Mouse (Mus musculus): ENCODE data around the gene Flad1. TPM values are rescaled to one million over a fixed set of nuclear protein-coding genes. Genes with fewer than 3 reads are reported as not detected.

The Flad1 gene
- polyA plus RNA-seq, 1 experiment = 58.3 TPM

- no peak overlapping the region for H3K27ac ChIP-seq (ENCODE audit: control insufficient read depth, insufficient read depth, low read length)
- no peaks in the 10 kb centered on the region for H3K4me1 ChIP-seq (replicated peaks; ENCODE audit: control insufficient read depth, insufficient read depth, low read length)
These were observed 55.6 kb downstream of the Flad1 start for GRCm38 (mm10) chr3:89356029-89356428.

DNA sequence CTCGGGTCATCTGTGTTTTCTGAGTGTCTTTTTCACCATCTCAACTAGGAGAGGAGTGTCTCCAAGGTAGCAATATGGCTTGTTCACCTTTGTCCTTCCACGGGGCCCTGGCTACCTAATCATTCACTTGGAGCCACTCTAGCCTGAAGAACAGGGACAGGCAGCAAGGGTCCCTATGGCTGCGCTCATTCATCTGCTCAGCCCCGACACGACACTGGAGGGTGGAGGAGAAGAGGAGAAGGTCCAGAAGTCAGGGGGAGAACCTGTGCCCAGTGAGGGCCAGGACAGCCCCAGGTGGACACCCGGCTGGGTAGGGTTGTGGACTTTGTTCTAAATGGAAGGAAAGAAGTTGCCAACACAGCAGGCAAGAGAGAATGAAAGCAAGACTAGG lies 56.2 kb downstream of the Flad1 start:
- no peak for DNase-seq
- Histone ChIP-seq H3K27me3 (ENCODE audit: control insufficient read depth, insufficient read depth, low read length) (no peaks in the 10 kb centered on the region; the same call in 1 of the 2 replicates), H3K4me3 (ENCODE audit: control insufficient read depth, insufficient read depth, low read length) (no peak overlapping the region), H3K27ac (ENCODE audit: control insufficient read depth, insufficient read depth, low read length) (no peak overlapping the region), H3K36me3 (ENCODE audit: control insufficient read depth, insufficient read depth, low read length) (no peaks in the 10 kb centered on the region), H3K4me1 (replicated peaks; ENCODE audit: control insufficient read depth, insufficient read depth, low read length) (peaks cover 3% of the 10 kb centered on the region)
- TF ChIP-seq POLR2A (IDR thresholded peaks at IDR 0.05; ENCODE audit: control insufficient read depth, extremely low read depth, insufficient read depth, low read length, poor library complexity) (no peak), CTCF (IDR thresholded peaks at IDR 0.05; ENCODE audit: borderline replicate concordance, control insufficient read depth, extremely low read depth, insufficient read depth, low read length, poor library complexity) (no peak)
- WGBS = 85% methylated on average over 6 of the region's 6 CpGs

More at GRCm38 (mm10) chr3:89356029-89356428, 55.6 kb downstream of the Flad1 start:
- TF ChIP-seq POLR2A (IDR thresholded peaks at IDR 0.05; ENCODE audit: control insufficient read depth, extremely low read depth, insufficient read depth, low read length, poor library complexity) = no peak
- no peak for TF ChIP-seq CTCF (IDR thresholded peaks at IDR 0.05; ENCODE audit: borderline replicate concordance, control insufficient read depth, extremely low read depth, insufficient read depth, low read length, poor library complexity)
- no peaks in the 10 kb centered on the region; the same call in 1 of the 2 replicates for H3K27me3 ChIP-seq (ENCODE audit: control insufficient read depth, insufficient read depth, low read length)
- no peak for DNase-seq
- 74% methylated on average over 9 of the region's 9 CpGs for WGBS
- no peak overlapping the region for H3K4me3 ChIP-seq (ENCODE audit: control insufficient read depth, insufficient read depth, low read length)
- no peaks in the 10 kb centered on the region for H3K36me3 ChIP-seq (ENCODE audit: control insufficient read depth, insufficient read depth, low read length)

- DNase-seq = peak; percentile 85
- Histone ChIP-seq H3K27me3 (ENCODE audit: control insufficient read depth, insufficient read depth, low read length) (no peaks in the 10 kb centered on the region; the same call in 1 of the 2 replicates), H3K4me3 (ENCODE audit: control insufficient read depth, insufficient read depth, low read length) (no peak overlapping the region), H3K27ac (ENCODE audit: control insufficient read depth, insufficient read depth, low read length) (no peak overlapping the region), H3K4me1 (replicated peaks; ENCODE audit: control insufficient read depth, insufficient read depth, low read length) (peaks cover 7% of the 10 kb centered on the region), H3K36me3 (ENCODE audit: control insufficient read depth, insufficient read depth, low read length) (no peaks in the 10 kb centered on the region)
- TF ChIP-seq POLR2A (IDR thresholded peaks at IDR 0.05; ENCODE audit: control insufficient read depth, extremely low read depth, insufficient read depth, low read length, poor library complexity) (no peak), CTCF (IDR thresholded peaks at IDR 0.05; ENCODE audit: borderline replicate concordance, control insufficient read depth, extremely low read depth, insufficient read depth, low read length, poor library complexity) (peak; percentile 37; the same call in 1 of the 2 replicates)
- 18% methylated on average over 5 of the region's 5 CpGs for whole genome bisulfite sequencing
These were observed 56.7 kb downstream of the Flad1 start for GRCm38 (mm10) chr3:89354816-89355511.

- Histone ChIP-seq H3K4me1 (replicated peaks; ENCODE audit: control insufficient read depth, insufficient read depth, low read length) (peaks cover 17% of the 10 kb centered on the region), H3K27me3 (ENCODE audit: control insufficient read depth, insufficient read depth, low read length) (no peaks in the 10 kb centered on the region; the same call in 1 of the 2 replicates), H3K36me3 (ENCODE audit: control insufficient read depth, insufficient read depth, low read length) (no peaks in the 10 kb centered on the region), H3K27ac (ENCODE audit: control insufficient read depth, insufficient read depth, low read length) (no peak overlapping the region), H3K4me3 (ENCODE audit: control insufficient read depth, insufficient read depth, low read length) (no peak overlapping the region)
- TF ChIP-seq CTCF (IDR thresholded peaks at IDR 0.05; ENCODE audit: borderline replicate concordance, control insufficient read depth, extremely low read depth, insufficient read depth, low read length, poor library complexity) (no peak), POLR2A (IDR thresholded peaks at IDR 0.05; ENCODE audit: control insufficient read depth, extremely low read depth, insufficient read depth, low read length, poor library complexity) (no peak)
- DNase-seq = no peak
- WGBS = 92% methylated on average over 5 of the region's 5 CpGs
These were observed 60.4 kb downstream of the Flad1 start for GRCm38 (mm10) chr3:89351271-89351670.

Other genes with a start within 250 kb of the Flad1 start
- 117 and 126 TPM in 2 replicates for gene Clk2, start 247.1 kb downstream of the Flad1 start, polyA plus RNA-seq (2012; rRNA removed)
- gene Scamp3, start 234.4 kb downstream of the Flad1 start, polyA plus RNA-seq (2012; rRNA removed) = 240 and 251 TPM in 2 replicates
- 250 and 278 TPM in 2 replicates for gene Fam189b, start 228.7 kb downstream of the Flad1 start, polyA plus RNA-seq (2012; rRNA removed)
- gene Gba, start 208.9 kb downstream of the Flad1 start, polyA plus RNA-seq (2012; rRNA removed) = 98.8 and 117 TPM in 2 replicates
- gene Thbs3, start 196.7 kb downstream of the Flad1 start, polyA plus RNA-seq (2012; rRNA removed) = 7.2 and 10.9 TPM in 2 replicates
- gene Mtx1, start 184.8 kb downstream of the Flad1 start, polyA plus RNA-seq (2012; rRNA removed) = 209 and 224 TPM in 2 replicates
- 14.1 and 14.4 TPM in 2 replicates for gene Muc1, start 182.8 kb downstream of the Flad1 start, polyA plus RNA-seq (2012; rRNA removed)
- gene Krtcap2, start 165.9 kb downstream of the Flad1 start, polyA plus RNA-seq (2012; rRNA removed) = 171 and 183 TPM in 2 replicates
- 12.1 and 13.0 TPM in 2 replicates for gene Trim46, start 165.6 kb downstream of the Flad1 start, polyA plus RNA-seq (2012; rRNA removed)
- gene Dpm3, start 152.5 kb downstream of the Flad1 start, polyA plus RNA-seq (2012; rRNA removed) = 477 and 588 TPM in 2 replicates
- gene Slc50a1, start 141.3 kb downstream of the Flad1 start, polyA plus RNA-seq (2012; rRNA removed) = 196 and 251 TPM in 2 replicates
- 6.3 and 9.7 TPM in 2 replicates for gene Efna1, start 130.7 kb downstream of the Flad1 start, polyA plus RNA-seq (2012; rRNA removed)
- gene Efna3, start 88.9 kb downstream of the Flad1 start, polyA plus RNA-seq (2012; rRNA removed) = 3.7 and 4.2 TPM in 2 replicates
- 12.5 TPM in 2 replicates for gene Efna4, start 73.8 kb downstream of the Flad1 start, polyA plus RNA-seq (2012; rRNA removed)
- 38.7 and 49.6 TPM in 2 replicates for gene Adam15, start 61.9 kb downstream of the Flad1 start, polyA plus RNA-seq (2012; rRNA removed)
- 0.36 and 0.50 TPM in 2 replicates for gene Dcst2, start 49.9 kb downstream of the Flad1 start, polyA plus RNA-seq (2012; rRNA removed)
- gene Dcst1, start 46.6 kb downstream of the Flad1 start, polyA plus RNA-seq (2012; rRNA removed) = 0.24 and 0.32 TPM in 2 replicates
- gene Zbtb7b, start 17.1 kb downstream of the Flad1 start, polyA plus RNA-seq (2012; rRNA removed) = 59.8 and 64.9 TPM in 2 replicates
- gene Lenep, start 9.1 kb downstream of the Flad1 start, polyA plus RNA-seq (2012; rRNA removed) = 0.66 TPM in 1 of 2 replicates, not detected in the other
- 104 TPM in 2 replicates for gene Cks1b, start 6.5 kb upstream of the Flad1 start, polyA plus RNA-seq (2012; rRNA removed)
- 89.9 and 92.1 TPM in 2 replicates for gene Shc1, start 6.6 kb upstream of the Flad1 start, polyA plus RNA-seq (2012; rRNA removed)
- gene Pygo2, start 18.3 kb upstream of the Flad1 start, polyA plus RNA-seq (2012; rRNA removed) = 82.3 and 133 TPM in 2 replicates
- gene Pbxip1, start 24.8 kb upstream of the Flad1 start, polyA plus RNA-seq (2012; rRNA removed) = 36.5 and 41.6 TPM in 2 replicates
- gene Pmvk, start 42.7 kb upstream of the Flad1 start, polyA plus RNA-seq (2012; rRNA removed) = 20.0 and 22.6 TPM in 2 replicates
- 1.6 and 2.4 TPM in 2 replicates for gene Kcnn3, start 108.3 kb upstream of the Flad1 start, polyA plus RNA-seq (2012; rRNA removed)